Mouse (Mus musculus) right cerebral cortex, postnatal 4 days (tissue): ENCODE results near the gene Kcnma1.

Experiments used
- DNase-seq: peaks from one replicate; pipeline ENCODE4 v3.0.0-alpha.2; 2022

Kcnma1 gene

GRCm38 (mm10) chr14:23771794-23772193, 242.5 kb downstream of the Kcnma1 start:
- no peak for DNase-seq

- DNase-seq, result no peak
These were observed 251.8 kb downstream of the Kcnma1 start for GRCm38 (mm10) chr14:23762471-23762870.

GRCm38 (mm10) chr14:23759626-23760025, 254.7 kb downstream of the Kcnma1 start:
- no peak for DNase-seq

- DNase-seq, result no peak
These were observed 255.9 kb downstream of the Kcnma1 start for GRCm38 (mm10) chr14:23758421-23758820.

- DNase-seq, result no peak
These were observed 266.3 kb downstream of the Kcnma1 start for GRCm38 (mm10) chr14:23748011-23748410.

- no peak for DNase-seq
These were observed 267.3 kb downstream of the Kcnma1 start for GRCm38 (mm10) chr14:23746976-23747375.

GRCm38 (mm10) chr14:23741531-23741930, 272.8 kb downstream of the Kcnma1 start:
- no peak for DNase-seq

GRCm38 (mm10) chr14:23734200-23734599, 280.1 kb downstream of the Kcnma1 start:
- DNase-seq, result no peak

GRCm38 (mm10) chr14:23729377-23729776, 284.9 kb downstream of the Kcnma1 start:
- no peak for DNase-seq

GRCm38 (mm10) chr14:23723701-23724430, 290.4 kb downstream of the Kcnma1 start:
- DNase-seq, result no peak

GRCm38 (mm10) chr14:23719246-23719645, 295.0 kb downstream of the Kcnma1 start:
- DNase-seq, result no peak

- DNase-seq, result no peak
These were observed 295.6 kb downstream of the Kcnma1 start for GRCm38 (mm10) chr14:23718667-23719066.

- DNase-seq, result no peak
These were observed 299.7 kb downstream of the Kcnma1 start for GRCm38 (mm10) chr14:23714396-23715131.

- no peak for DNase-seq
These were observed 301.4 kb downstream of the Kcnma1 start for GRCm38 (mm10) chr14:23712891-23713290.

GRCm38 (mm10) chr14:23710954-23711353, 303.3 kb downstream of the Kcnma1 start:
- peak; percentile 8 for DNase-seq

- no peak for DNase-seq
These were observed 307.5 kb downstream of the Kcnma1 start for GRCm38 (mm10) chr14:23706837-23707236.

GRCm38 (mm10) chr14:23705647-23706046, 308.6 kb downstream of the Kcnma1 start:
- DNase-seq, result no peak

- DNase-seq, result no peak
These were observed 310.0 kb downstream of the Kcnma1 start for GRCm38 (mm10) chr14:23704303-23704702.

GRCm38 (mm10) chr14:23696341-23696740, 317.9 kb downstream of the Kcnma1 start:
- DNase-seq, result no peak

- no peak for DNase-seq
These were observed 324.6 kb downstream of the Kcnma1 start for GRCm38 (mm10) chr14:23689681-23690080.

GRCm38 (mm10) chr14:23688513-23688912, 325.8 kb downstream of the Kcnma1 start:
- no peak for DNase-seq

- DNase-seq, result no peak
These were observed 329.7 kb downstream of the Kcnma1 start for GRCm38 (mm10) chr14:23684463-23685066.

- no peak for DNase-seq
These were observed 331.5 kb downstream of the Kcnma1 start for GRCm38 (mm10) chr14:23682758-23683157.

GRCm38 (mm10) chr14:23679378-23679777, 334.9 kb downstream of the Kcnma1 start:
- no peak for DNase-seq
